Mouse (Mus musculus) limb, embryonic 12.5 days (tissue): Measurements from ENCODE around the gene Arhgap35. TPM values are rescaled to one million over a fixed set of nuclear protein-coding genes. Genes with fewer than 3 reads are reported as not detected.
A peak's percentile ranks its signal among the peaks of the same experiment; 100 is the strongest.
"Not testable (repeated sequence)": the region's sequence is repeated elsewhere in the genome, so short reads cannot be mapped to it uniquely, and the experiment has no call there.

Experiments
- ATAC-seq: fragments of 200-750 bp; cut with Nextera tagmentation; 2 replicates; pipeline ENCODE4 v1.8.0; 2017; ENCODE audit warnings: low read depth, moderate TSS enrichment; ENCODE audit not compliant: insufficient number of reproducible peaks, insufficient read depth, low FRiP score, low TSS enrichment
- H3K27ac ChIP-seq: fragments of 300-500 bp; sonication (generic); 2 replicates; pipeline ENCODE4 v1.5.1; 2016; ENCODE audit warnings: mild to moderate bottlenecking, moderate library complexity
- H3K27me3 ChIP-seq: fragments of 300-500 bp; sonication (generic); 2 replicates; pipeline ENCODE4 v1.6.1; 2016; ENCODE audit warnings: mild to moderate bottlenecking, moderate library complexity
- H3K36me3 ChIP-seq: fragments of 300-500 bp; sonication (generic); 2 replicates; pipeline ENCODE4 v1.6.1; 2016; ENCODE audit warnings: mild to moderate bottlenecking, moderate library complexity
- H3K4me1 ChIP-seq: fragments of 300-500 bp; sonication (generic); replicated peaks from 2 replicates; pipeline ENCODE4 v1.6.1; 2016
- H3K4me2 ChIP-seq: fragments of 300-500 bp; sonication (generic); 2 replicates; pipeline ENCODE4 v1.6.1; 2016; ENCODE audit warnings: mild to moderate bottlenecking, moderate library complexity
- H3K4me3 ChIP-seq: fragments of 300-500 bp; sonication (generic); replicated peaks from 2 replicates; pipeline ENCODE4 v1.5.1; 2016; ENCODE audit warnings: mild to moderate bottlenecking
- H3K9ac ChIP-seq: fragments of 300-500 bp; sonication (generic); replicated peaks from 2 replicates; pipeline ENCODE4 v1.6.1; 2016; ENCODE audit warnings: mild to moderate bottlenecking, moderate library complexity
- H3K9me3 ChIP-seq: fragments of 300-500 bp; sonication (generic); 2 replicates; pipeline ENCODE4 v1.6.1; 2016; ENCODE audit warnings: mild to moderate bottlenecking, moderate library complexity
- WGBS: fragments of 180-500 bp; shearing (Covaris S2); methylation state at CpG from one replicate; pipeline ENCODE4 v1.1.7; 2016; 5-methylcytosine and 5-hydroxymethylcytosine counted together
- polyA plus RNA-seq: library from polyadenylated mRNA; unstranded; fragments of >200 nt; fragmentation: Nextera tagmentation; extraction: Ambion mirVana; gene quantifications from 2 replicates; pipeline ENCODE4 v1.2.1, GENCODE M21; 2016

The Arhgap35 gene
- polyA plus RNA-seq, result 25.6 and 30.3 TPM in 2 replicates

GRCm38 (mm10) chr7:16614888-16615715, at the start of gene Arhgap35:
Gene Arhgap35 (minus strand): TSS chr7:16614993.
- Histone ChIP-seq H3K4me3 (peak within 1 kb of the TSS; percentile 89), H3K9ac (peak within 1 kb of the TSS; percentile 98), H3K4me1 (peaks cover 46% of the 10 kb centered on the region), H3K27me3 (0 out of 2 replicates have a peak, but pooled peaks cover 6% of the 10 kb centered on the region), H3K27ac (peak within 1 kb of the TSS; percentile 100), H3K36me3 (peaks cover 5% of the 10 kb centered on the region; the same call in 1 of the 2 replicates), H3K4me2 (peak within 1 kb of the TSS; percentile 94), H3K9me3 (no peaks in the 10 kb centered on the region)
- peak; percentile 99 for ATAC-seq
- under 1% methylated on average over 78 of the region's 78 CpGs for WGBS

GRCm38 (mm10) chr7:16644260-16644659, 29.5 kb upstream of the Arhgap35 start:
- no peak for ATAC-seq

GRCm38 (mm10) chr7:16643106-16643505, 28.3 kb upstream of the Arhgap35 start:
- not testable (repeated sequence) for H3K4me3 ChIP-seq, ATAC-seq, H3K27me3 ChIP-seq, H3K27ac ChIP-seq, H3K9me3 ChIP-seq, H3K9ac ChIP-seq, H3K4me2 ChIP-seq, H3K36me3 ChIP-seq, H3K4me1 ChIP-seq
- WGBS, result 53% methylated on average over 3 of the region's 4 CpGs

More at GRCm38 (mm10) chr7:16644260-16644659, 29.5 kb upstream of the Arhgap35 start:
- 82% methylated on average over 12 of the region's 12 CpGs for WGBS
- Histone ChIP-seq H3K27me3 (no peaks in the 10 kb centered on the region), H3K4me3 (no peak overlapping the region), H3K36me3 (no peaks in the 10 kb centered on the region), H3K4me1 (no peaks in the 10 kb centered on the region), H3K9ac (no peak overlapping the region), H3K27ac (no peak overlapping the region), H3K9me3 (no peaks in the 10 kb centered on the region), H3K4me2 (no peak overlapping the region)

GRCm38 (mm10) chr7:16639028-16639427, 24.2 kb upstream of the Arhgap35 start:
- WGBS, result 78% methylated on average over 3 of the region's 3 CpGs
- Histone ChIP-seq H3K27ac (no peak overlapping the region), H3K9ac (no peak overlapping the region), H3K4me2 (no peak overlapping the region), H3K4me1 (no peaks in the 10 kb centered on the region), H3K4me3 (no peak overlapping the region), H3K36me3 (no peaks in the 10 kb centered on the region), H3K27me3 (peaks cover 2% of the 10 kb centered on the region; the same call in 1 of the 2 replicates), H3K9me3 (no peaks in the 10 kb centered on the region)
- ATAC-seq, result no peak

GRCm38 (mm10) chr7:16635116-16635515, 20.3 kb upstream of the Arhgap35 start:
- Histone ChIP-seq H3K27me3 (peaks cover 2% of the 10 kb centered on the region; the same call in 1 of the 2 replicates), H3K9ac (no peak overlapping the region), H3K27ac (no peak overlapping the region), H3K4me3 (no peak overlapping the region), H3K4me1 (no peaks in the 10 kb centered on the region), H3K9me3 (no peaks in the 10 kb centered on the region), H3K4me2 (no peak overlapping the region), H3K36me3 (no peaks in the 10 kb centered on the region)
- 57% methylated on average over 3 of the region's 3 CpGs for WGBS
- no peak for ATAC-seq

- not testable (repeated sequence) for H3K9ac ChIP-seq, H3K9me3 ChIP-seq, H3K4me2 ChIP-seq, H3K4me1 ChIP-seq, H3K27me3 ChIP-seq, H3K36me3 ChIP-seq, H3K4me3 ChIP-seq, H3K27ac ChIP-seq, ATAC-seq
- WGBS, result 17% methylated on average over 10 of the region's 10 CpGs
These were observed 19.1 kb upstream of the Arhgap35 start for GRCm38 (mm10) chr7:16633913-16634312.

- H3K4me2 ChIP-seq, result no peak overlapping the region
- ATAC-seq, result no peak
- H3K36me3 ChIP-seq, result no peaks in the 10 kb centered on the region
- peaks cover 2% of the 10 kb centered on the region; the same call in 1 of the 2 replicates for H3K27me3 ChIP-seq
- 68% methylated on average over 4 of the region's 4 CpGs for WGBS
- no peak overlapping the region for H3K9ac ChIP-seq
- H3K9me3 ChIP-seq, result no peaks in the 10 kb centered on the region
- H3K4me1 ChIP-seq, result no peaks in the 10 kb centered on the region
- H3K27ac ChIP-seq, result no peak overlapping the region
- no peak overlapping the region for H3K4me3 ChIP-seq
These were observed 17.1 kb upstream of the Arhgap35 start for GRCm38 (mm10) chr7:16631932-16632331.

DNA sequence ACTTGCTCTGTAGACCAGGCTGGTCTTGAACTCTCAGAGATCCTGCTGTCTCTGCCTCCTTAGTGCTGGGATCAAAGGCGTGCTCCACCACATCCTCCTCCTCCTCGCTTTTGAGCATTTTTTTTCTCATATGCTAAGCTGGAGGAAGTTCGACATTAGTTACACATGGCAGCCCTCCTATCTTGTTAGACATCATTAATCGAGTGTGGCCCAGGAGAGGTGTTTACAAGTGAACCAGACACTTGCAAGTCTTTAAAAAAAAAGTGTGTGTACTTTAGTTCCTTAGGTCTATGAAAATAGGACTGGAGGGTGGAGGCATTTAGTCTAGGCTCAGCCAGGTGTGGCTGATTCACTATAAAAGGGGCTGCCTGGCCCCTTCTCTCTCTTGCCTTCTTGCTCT, 16.2 kb upstream of the Arhgap35 start:
- no peaks in the 10 kb centered on the region for H3K36me3 ChIP-seq
- WGBS, result 63% methylated on average over 4 of the region's 4 CpGs
- no peak overlapping the region for H3K4me2 ChIP-seq
- H3K4me1 ChIP-seq, result no peaks in the 10 kb centered on the region
- no peaks in the 10 kb centered on the region for H3K9me3 ChIP-seq
- H3K9ac ChIP-seq, result no peak overlapping the region
- ATAC-seq, result no peak
- H3K27ac ChIP-seq, result no peak overlapping the region
- H3K27me3 ChIP-seq, result peaks cover 2% of the 10 kb centered on the region; the same call in 1 of the 2 replicates
- H3K4me3 ChIP-seq, result no peak overlapping the region

DNA sequence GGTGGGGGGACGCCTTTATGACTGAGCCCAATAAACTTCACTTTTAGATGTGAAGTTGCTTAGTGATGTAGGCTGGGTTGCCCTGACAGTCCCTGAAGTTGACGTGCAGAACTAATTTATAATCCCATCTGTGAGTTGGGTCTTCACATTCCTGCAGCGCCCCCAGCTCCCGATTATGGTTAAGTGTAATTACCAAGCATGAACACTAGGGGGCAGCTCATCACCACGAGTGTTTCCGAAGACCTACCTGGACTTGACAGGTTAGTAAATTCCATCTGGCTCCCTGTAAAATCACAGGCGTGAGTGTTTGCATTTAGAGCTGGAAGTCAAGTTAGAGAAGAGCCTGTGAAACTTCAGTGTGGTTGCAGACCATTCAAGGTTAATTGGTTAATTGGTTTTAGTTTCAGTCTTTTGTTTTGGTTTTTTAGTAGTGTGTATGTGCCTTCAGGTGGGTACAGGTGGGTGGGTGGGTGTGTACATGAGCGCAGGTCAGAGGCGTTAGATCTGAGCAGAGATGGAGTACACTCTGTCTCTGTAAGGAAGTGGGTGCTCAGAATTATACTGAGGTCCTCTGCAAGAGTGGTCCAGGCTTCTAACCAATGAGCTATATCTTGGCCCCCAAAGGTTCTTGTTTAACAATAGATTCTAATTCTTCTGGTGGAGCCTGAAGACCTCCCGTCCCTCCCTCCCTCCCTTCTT, 15.0 kb upstream of the Arhgap35 start:
- Histone ChIP-seq H3K9ac (no peak overlapping the region), H3K9me3 (no peaks in the 10 kb centered on the region), H3K4me2 (no peak overlapping the region), H3K27ac (no peak overlapping the region), H3K4me1 (no peaks in the 10 kb centered on the region), H3K4me3 (no peak overlapping the region), H3K36me3 (no peaks in the 10 kb centered on the region), H3K27me3 (peaks cover 2% of the 10 kb centered on the region; the same call in 1 of the 2 replicates)
- ATAC-seq, result no peak
- WGBS, result 20% methylated on average over 10 of the region's 10 CpGs

DNA sequence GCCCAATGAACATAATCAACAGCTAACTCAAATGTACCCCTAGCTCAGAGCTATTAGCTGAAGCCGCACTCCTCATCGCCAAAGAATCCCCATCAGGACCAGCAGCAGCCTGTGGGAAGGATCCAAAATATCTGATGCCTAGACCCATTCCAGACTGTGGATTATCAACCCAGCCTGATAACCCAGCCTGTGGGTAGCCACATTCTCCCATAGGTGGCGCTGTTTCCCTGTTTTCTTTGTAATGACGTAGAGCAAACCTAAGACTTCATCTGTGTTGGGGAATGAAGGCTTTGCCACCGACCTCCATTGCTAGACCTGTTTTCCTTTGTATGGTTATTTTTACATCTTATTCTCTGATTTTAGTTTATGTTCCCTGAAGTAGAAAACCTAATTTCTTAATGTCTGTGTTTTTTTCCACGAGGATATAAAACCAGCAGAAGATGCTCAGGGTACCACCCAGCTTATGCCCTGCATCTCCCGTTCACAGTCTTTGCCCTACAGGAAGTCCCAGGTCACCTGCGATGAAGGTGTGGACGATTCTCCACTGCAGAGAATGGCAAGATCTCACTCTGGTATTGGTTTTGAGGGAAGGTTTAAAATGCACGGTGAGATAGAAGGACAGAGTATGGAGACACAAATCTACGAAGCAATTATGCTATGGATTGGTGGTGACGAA, 13.4 kb upstream of the Arhgap35 start:
- 37% methylated on average over 12 of the region's 12 CpGs for WGBS
- H3K4me3 ChIP-seq, result no peak overlapping the region
- H3K9me3 ChIP-seq, result no peaks in the 10 kb centered on the region
- no peaks in the 10 kb centered on the region for H3K36me3 ChIP-seq
- ATAC-seq, result 0 out of 2 replicates have a peak, but pooled peaks have one; percentile 67
- H3K4me2 ChIP-seq, result no peak overlapping the region
- H3K27me3 ChIP-seq, result no peaks in the 10 kb centered on the region
- 0 out of 2 replicates have a peak, but pooled peaks cover 5% of the 10 kb centered on the region for H3K4me1 ChIP-seq
- H3K27ac ChIP-seq, result no peak overlapping the region
- no peak overlapping the region for H3K9ac ChIP-seq

- no peak overlapping the region for H3K4me2 ChIP-seq
- peaks cover 6% of the 10 kb centered on the region; the same call in 1 of the 2 replicates for H3K4me1 ChIP-seq
- no peak for ATAC-seq
- no peaks in the 10 kb centered on the region for H3K36me3 ChIP-seq
- no peaks in the 10 kb centered on the region for H3K9me3 ChIP-seq
- H3K9ac ChIP-seq, result no peak overlapping the region
- 0 out of 2 replicates have a peak, but pooled peaks cover under 1% of the 10 kb centered on the region for H3K27me3 ChIP-seq
- H3K27ac ChIP-seq, result no peak overlapping the region
- no peak overlapping the region for H3K4me3 ChIP-seq
These were observed 8.9 kb upstream of the Arhgap35 start for GRCm38 (mm10) chr7:16623687-16624086.
